Mouse (Mus musculus) myocyte (in vitro differentiated cells): ENCODE measurements around the gene Stat5b. TPM values are rescaled to one million over a fixed set of nuclear protein-coding genes. Genes with fewer than 3 reads are reported as not detected.
A peak's percentile ranks its signal among the peaks of the same experiment; 100 is the strongest.

Experiments used
- H3K27me3 ChIP-seq: one replicate; pipeline ENCODE4 v1.6.1; 2011; ENCODE audit not compliant: control insufficient read depth, insufficient read depth, insufficient read length
- H3K36me3 ChIP-seq: one replicate; pipeline ENCODE4 v1.6.1; 2011; ENCODE audit not compliant: control insufficient read depth, insufficient read depth
- H3K4me2 ChIP-seq: one replicate; pipeline ENCODE4 v1.6.1; 2011; ENCODE audit warnings: low read depth, control low read depth
- H3K4me3 ChIP-seq: one replicate; pipeline ENCODE4 v1.5.1; 2011; ENCODE audit warnings: mild to moderate bottlenecking, control low read depth, moderate library complexity
- H3K79me2 ChIP-seq: one replicate; pipeline ENCODE4 v1.6.1; 2011; ENCODE audit not compliant: control insufficient read depth, insufficient read depth
- H3ac ChIP-seq: one replicate; pipeline ENCODE4 v1.6.1; 2011; ENCODE audit not compliant: control insufficient read depth, insufficient read length
- CEBPB ChIP-seq: IDR thresholded peaks from 2 replicates; pipeline ENCODE4 v1.6.1; 2011; ENCODE audit warnings: mild to moderate bottlenecking, moderate library complexity; ENCODE audit not compliant: poor library complexity, insufficient read depth, severe bottlenecking
- E2F4 ChIP-seq: IDR thresholded peaks from one replicate; pipeline ENCODE4 v1.6.1; 2011; ENCODE audit warnings: mild to moderate bottlenecking, control low read depth, moderate library complexity; ENCODE audit not compliant: insufficient read depth
- MAX ChIP-seq: IDR thresholded peaks from one replicate; pipeline ENCODE4 v1.6.1; 2011; ENCODE audit warnings: low read depth, mild to moderate bottlenecking, control low read depth
- MYOD1 ChIP-seq, 3 experiments: IDR thresholded peaks; one replicate each; pipeline ENCODE4 v1.6.1; 2011; ENCODE audit warnings: control low read depth in 2 of 3, low read depth in 2 of 3, mild to moderate bottlenecking in 2 of 3, moderate library complexity in 1 of 3; ENCODE audit not compliant: insufficient read length in 2 of 3, control insufficient read depth in 1 of 3
- MYOG ChIP-seq, 3 experiments: IDR thresholded peaks; one replicate each; pipeline ENCODE4 v1.6.1; 2011; ENCODE audit warnings: control low read depth in 2 of 3, low read depth in 2 of 3, mild to moderate bottlenecking in 2 of 3; ENCODE audit not compliant: insufficient read length in 2 of 3, control insufficient read depth in 1 of 3, insufficient read depth in 1 of 3
- POLR2A ChIP-seq: IDR thresholded peaks from one replicate; pipeline ENCODE4 v1.6.1; 2011; ENCODE audit warnings: low read depth, mild to moderate bottlenecking, control low read depth, moderate library complexity; ENCODE audit not compliant: insufficient read length
- POLR2AphosphoS2 ChIP-seq: IDR thresholded peaks from one replicate; pipeline ENCODE4 v1.6.1; 2011; ENCODE audit warnings: low read depth, control low read depth; ENCODE audit not compliant: insufficient read length
- REST ChIP-seq: IDR thresholded peaks from one replicate; pipeline ENCODE4 v1.6.1; 2011; ENCODE audit warnings: mild to moderate bottlenecking, control low read depth, moderate library complexity; ENCODE audit not compliant: insufficient read depth, insufficient read length
- SRF ChIP-seq: IDR thresholded peaks from one replicate; pipeline ENCODE4 v1.6.1; 2011; ENCODE audit warnings: low read depth; ENCODE audit not compliant: control insufficient read depth, insufficient read length
- TCF12 ChIP-seq: IDR thresholded peaks from one replicate; pipeline ENCODE4 v1.6.1; 2011; ENCODE audit warnings: mild to moderate bottlenecking, control low read depth; ENCODE audit not compliant: poor library complexity, insufficient read depth, severe bottlenecking
- TCF3 ChIP-seq: IDR thresholded peaks from one replicate; pipeline ENCODE4 v1.6.1; 2011; ENCODE audit warnings: low read depth, control low read depth; ENCODE audit not compliant: insufficient read length
- USF1 ChIP-seq: IDR thresholded peaks from one replicate; pipeline ENCODE4 v1.6.1; 2011; ENCODE audit warnings: low read depth, mild to moderate bottlenecking, control low read depth, moderate library complexity
- polyA plus RNA-seq: library from polyadenylated mRNA; unstranded; fragments of >200 nt; fragmentation: generic; extraction: Trizol; gene quantifications from one replicate; pipeline ENCODE4 v1.2.1, GENCODE M21; 2012; ENCODE audit warnings: missing spikeins

Gene Stat5b
- polyA plus RNA-seq: 12.0 TPM

GRCm38 (mm10) chr11:100850038-100850777, at the start of gene Stat5b:
Gene Stat5b (minus strand): TSS chr11:100850724.
- Histone ChIP-seq H3K4me3 (peak within 1 kb of the TSS; percentile 31), H3ac (peak within 1 kb of the TSS; percentile 50), H3K27me3 (peaks cover 11% of the 10 kb centered on the region), H3K4me2 (peak within 1 kb of the TSS; percentile 90), H3K79me2 (peaks cover 6% of the 10 kb centered on the region), H3K36me3 (no peaks in the 10 kb centered on the region)
- TF ChIP-seq USF1 (no peak), POLR2A (peak; percentile 78)

- TF ChIP-seq POLR2A (no peak), REST (no peak), TCF12 (no peak), POLR2AphosphoS2 (no peak), TCF3 (no peak), USF1 (no peak)
- no peaks in the 10 kb centered on the region for H3K27me3 ChIP-seq
- H3K36me3 ChIP-seq: peaks cover 72% of the 10 kb centered on the region
- no peak overlapping the region for H3K4me3 ChIP-seq
- H3K79me2 ChIP-seq: no peaks in the 10 kb centered on the region
- H3K4me2 ChIP-seq: no peak overlapping the region
- no peak overlapping the region for H3ac ChIP-seq
Observed at GRCm38 (mm10) chr11:100898441-100899199, 48.1 kb upstream of the Stat5b start.

GRCm38 (mm10) chr11:100897294-100898231, 47.0 kb upstream of the Stat5b start:
- H3K4me3 ChIP-seq: no peak overlapping the region

GRCm38 (mm10) chr11:100896078-100896477, 45.6 kb upstream of the Stat5b start:
- Histone ChIP-seq H3K27me3 (no peaks in the 10 kb centered on the region), H3K4me2 (no peak overlapping the region), H3K4me3 (no peak overlapping the region), H3K79me2 (no peaks in the 10 kb centered on the region), H3K36me3 (peaks cover 64% of the 10 kb centered on the region), H3ac (no peak overlapping the region)
- no peak for TF ChIP-seq POLR2AphosphoS2
- TF ChIP-seq MYOG (IDR thresholded peaks at IDR 0.05; ENCODE audit: control insufficient read depth in 1 of 3, insufficient read depth in 1 of 3, insufficient read length in 2 of 3, low read depth in 2 of 3): no peak
- no peak for TF ChIP-seq MAX

More at GRCm38 (mm10) chr11:100897294-100898231, 47.0 kb upstream of the Stat5b start:
- H3ac ChIP-seq: no peak overlapping the region
- peaks cover 72% of the 10 kb centered on the region for H3K36me3 ChIP-seq
- no peak for TF ChIP-seq POLR2AphosphoS2
- no peak for TF ChIP-seq TCF12
- no peak for TF ChIP-seq POLR2A
- TF ChIP-seq E2F4: no peak
- TF ChIP-seq MYOG (IDR thresholded peaks at IDR 0.05; ENCODE audit: control insufficient read depth in 1 of 3, insufficient read depth in 1 of 3, insufficient read length in 2 of 3, low read depth in 2 of 3): no peak
- no peak for TF ChIP-seq USF1
- no peak for TF ChIP-seq TCF3
- TF ChIP-seq MYOD1 (IDR thresholded peaks at IDR 0.05; ENCODE audit: control insufficient read depth in 1 of 3, insufficient read length in 2 of 3, low read depth in 2 of 3): no peak
- no peak for TF ChIP-seq CEBPB
- no peak for TF ChIP-seq SRF
- TF ChIP-seq REST: no peak
- TF ChIP-seq MAX: no peak
- no peaks in the 10 kb centered on the region for H3K79me2 ChIP-seq
- no peaks in the 10 kb centered on the region for H3K27me3 ChIP-seq
- no peak overlapping the region for H3K4me2 ChIP-seq
